Mouse (Mus musculus): ENCODE data around the gene Wnt1.

- no peak for TF ChIP-seq CTCF (IDR thresholded peaks at IDR 0.05; ENCODE audit: low read depth)
- no peak for TF ChIP-seq EP300 (IDR thresholded peaks at IDR 0.05; ENCODE audit: low read depth)
Observed at GRCm38 (mm10) chr15:98771813-98772425, 17.7 kb upstream of the Wnt1 start.

All from liver, postnatal 0 days (tissue).